ENCODE assay signal across 9 mouse cellular contexts in the genomic region with DNA sequence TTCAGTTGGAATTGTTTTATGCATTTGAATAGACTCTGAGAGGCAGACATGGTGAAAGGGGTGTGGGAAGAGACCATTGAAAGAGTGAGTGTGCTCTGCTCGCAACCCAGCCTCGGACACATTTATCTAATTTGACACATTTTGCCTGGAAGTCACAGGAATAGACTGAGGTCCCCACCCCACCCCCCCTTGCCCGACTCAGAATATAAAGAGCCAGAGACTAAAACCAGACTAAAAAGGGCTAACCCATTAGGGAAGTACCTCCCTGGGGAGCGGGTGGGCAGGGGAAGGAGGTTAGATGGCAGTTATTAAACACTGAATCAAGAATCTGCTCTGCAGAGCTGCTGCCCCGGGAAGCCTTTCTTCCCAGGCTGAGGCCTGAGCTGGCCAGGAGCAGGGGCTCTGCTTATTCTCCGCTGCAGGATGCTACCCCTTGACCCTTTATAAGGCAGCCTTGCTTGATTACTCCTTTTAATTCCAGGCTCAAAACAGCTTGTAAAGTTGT.
DNase-seq lines count a peak whose midpoint lies in the region; ATAC-seq and TF ChIP-seq lines count a peak whose summit lies in the region.
"Had no signal": no experiment of that assay in that cellular context is flagged by ENCODE, and none has a peak within 500 bp of the region (broad histone marks: within the 10 kb centered on the region; RNA-seq: fewer than 3 reads in every experiment).

No protein-coding gene starts in this region.

- H3K36me3 ChIP-seq in heart, adult 2 months (ENCODE audit: control insufficient read depth, insufficient read depth, low read length): no peaks in the 10 kb centered on the region
- H3K36me3 ChIP-seq in lung, embryonic 15.5 days: no peaks in the 10 kb centered on the region
- H3K36me3 ChIP-seq in embryonic facial prominence, embryonic 14.5 days (ENCODE audit: control insufficient read depth, insufficient read depth, low read length): no peaks in the 10 kb centered on the region

- H3K9me3 ChIP-seq in lung, embryonic 15.5 days: no peaks in the 10 kb centered on the region
- H3K9me3 ChIP-seq in embryonic facial prominence, embryonic 14.5 days (ENCODE audit: control insufficient read depth, low read length): no peaks in the 10 kb centered on the region

- WGBS in heart, adult 2 months: 44% methylated on average over 6 of the region's 6 CpGs
- WGBS in lung, embryonic 15.5 days: 20% methylated on average over 6 of the region's 6 CpGs
- 21% methylated on average over 6 of the region's 6 CpGs for WGBS in embryonic facial prominence, embryonic 14.5 days

- no peak for TF ChIP-seq EP300 in heart, adult 2 months (IDR thresholded peaks at IDR 0.05; ENCODE audit: insufficient read depth, low read depth, low read length)

- DNase-seq in heart, adult 2 months: no peak
- no peak for DNase-seq in heart, postnatal 10 days
- DNase-seq in lung, postnatal 36 days: no peak
- no peak for DNase-seq in embryonic facial prominence, embryonic 14.5 days (ENCODE audit: low spot score)
- peak; percentile 74 for DNase-seq in mesoderm, embryonic 11.5 days (ENCODE audit: low read depth, low spot score)
- no peak for DNase-seq in urinary bladder, postnatal 36 days (ENCODE audit: low spot score in 2 of 2)
- no peak for DNase-seq in urinary bladder, adult 18-20 months (ENCODE audit: low spot score in 2 of 2)
- DNase-seq: left cerebral cortex, postnatal 4 days had no signal

- H3K79me2 ChIP-seq in heart, adult 2 months (replicated peaks; ENCODE audit: control insufficient read depth, insufficient read depth, low read length): no peaks in the 10 kb centered on the region

- intact Hi-C loops in heart, adult 2 months (cut with DNase I): no loop called here
- intact Hi-C loops in heart, postnatal 10 days (cut with DNase I): no loop called here

- ATAC-seq in lung, embryonic 15.5 days (ENCODE audit: borderline replicate concordance, extremely low read depth, low FRiP score, low TSS enrichment): peak; percentile 46; the same call in 1 of the 2 replicates
- ATAC-seq in embryonic facial prominence, embryonic 14.5 days (ENCODE audit: low read depth): no peak

- no peak for TF ChIP-seq CTCF in heart, adult 2 months (IDR thresholded peaks at IDR 0.05)

- no peaks in the 10 kb centered on the region for H3K27me3 ChIP-seq in heart, adult 2 months (ENCODE audit: control insufficient read depth, insufficient read depth, low read length)
- no peaks in the 10 kb centered on the region for H3K27me3 ChIP-seq in lung, embryonic 15.5 days
- no peaks in the 10 kb centered on the region for H3K27me3 ChIP-seq in embryonic facial prominence, embryonic 14.5 days (replicated peaks; ENCODE audit: control insufficient read depth, insufficient read depth, low read length)

- TF ChIP-seq POLR2A in heart, adult 2 months (IDR thresholded peaks at IDR 0.05; ENCODE audit: insufficient read depth, low read depth, low read length): no peak

- peaks cover 2% of the 10 kb centered on the region for H3K4me1 ChIP-seq in heart, adult 2 months (ENCODE audit: control insufficient read depth, insufficient read depth, low read length)
- H3K4me1 ChIP-seq in lung, embryonic 15.5 days: peaks cover 27% of the 10 kb centered on the region
- H3K4me1 ChIP-seq in embryonic facial prominence, embryonic 14.5 days (ENCODE audit: control insufficient read depth, insufficient read depth, low read length): peaks cover 19% of the 10 kb centered on the region

- peak overlapping the region; percentile 42; the same call in 1 of the 2 replicates for H3K27ac ChIP-seq in heart, adult 2 months
- peak overlapping the region; percentile 92 for H3K27ac ChIP-seq in lung, embryonic 15.5 days
- 0 out of 2 replicates have a peak overlapping the region, but pooled peaks have one; percentile 21 for H3K27ac ChIP-seq in embryonic facial prominence, embryonic 14.5 days (replicated peaks; ENCODE audit: low read depth, low read length)

- no peak overlapping the region for H3K9ac ChIP-seq in heart, adult 2 months (ENCODE audit: low read depth, low read length)
- H3K9ac ChIP-seq in lung, embryonic 15.5 days: no peak overlapping the region
- H3K9ac ChIP-seq in embryonic facial prominence, embryonic 14.5 days (ENCODE audit: low read depth, low read length): no peak overlapping the region

- no peak overlapping the region for H3K4me3 ChIP-seq in heart, adult 2 months
- H3K4me3 ChIP-seq in lung, embryonic 15.5 days: no peak overlapping the region
- H3K4me3 ChIP-seq in embryonic facial prominence, embryonic 14.5 days (ENCODE audit: low read depth, low read length): no peak overlapping the region

- no peak overlapping the region for H3K4me2 ChIP-seq in lung, embryonic 15.5 days
- no peak overlapping the region for H3K4me2 ChIP-seq in embryonic facial prominence, embryonic 14.5 days (ENCODE audit: low read depth, low read length)

Comparison
In these comparisons a context has a peak if more than half of its experiments do, and no peak if none do; other contexts are left out.
1. H3K27ac ChIP-seq: peak in every context shown above with its lines; median percentile 92 in lung, embryonic 15.5 days; 42 in heart, adult 2 months; 21 in embryonic facial prominence, embryonic 14.5 days.